Mouse (Mus musculus) lung, postnatal 0 days (tissue): ENCODE measurements at regions not wholly inside any gene's neighbourhood (a gene's known extent, or its start where the extent isn't known, plus 50 kb on each side); places are given as distances from the start of the nearest gene placed in this dataset.
"Not testable (repeated sequence)": the region's sequence is repeated elsewhere in the genome, so short reads cannot be mapped to it uniquely, and the experiment has no call there.

Experiments
- CTCF ChIP-seq: IDR thresholded peaks from 2 replicates; pipeline ENCODE4 v1.5.1; 2016; ENCODE audit warnings: antibody characterized with exemption, mild to moderate bottlenecking
- EP300 ChIP-seq: IDR thresholded peaks from 2 replicates; pipeline ENCODE4 v1.6.1; 2016; ENCODE audit warnings: antibody characterized with exemption, mild to moderate bottlenecking, control low read depth

DNA sequence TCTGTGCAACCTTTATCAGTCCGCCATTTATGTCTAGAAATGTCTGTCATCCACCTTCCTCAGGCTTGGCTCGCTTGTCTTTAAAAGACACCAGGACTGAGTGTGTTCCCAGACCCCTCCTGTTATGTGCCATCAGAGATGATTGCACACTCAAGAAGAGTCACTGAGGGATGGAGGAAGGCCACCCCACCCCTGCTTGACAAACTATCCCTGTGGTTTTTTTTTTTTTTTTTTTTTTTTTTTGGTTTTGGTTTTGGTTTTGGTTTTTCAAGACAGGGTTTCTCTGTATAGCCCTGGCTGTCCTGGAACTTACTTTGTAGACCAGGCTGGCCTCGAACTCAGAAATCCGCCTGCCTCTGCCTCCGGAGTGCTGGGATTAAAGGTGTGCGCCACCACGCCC is 97.0 kb upstream of the Ubl3 start:
- not testable (repeated sequence) for TF ChIP-seq CTCF, EP300
